Mouse (Mus musculus): ENCODE measurements around the gene Lhfpl2. TPM values are rescaled to one million over a fixed set of nuclear protein-coding genes. Genes with fewer than 3 reads are reported as not detected.

The Lhfpl2 gene
- polyA plus RNA-seq, 1 experiment from 2014 or later: 6.8 TPM

DNA sequence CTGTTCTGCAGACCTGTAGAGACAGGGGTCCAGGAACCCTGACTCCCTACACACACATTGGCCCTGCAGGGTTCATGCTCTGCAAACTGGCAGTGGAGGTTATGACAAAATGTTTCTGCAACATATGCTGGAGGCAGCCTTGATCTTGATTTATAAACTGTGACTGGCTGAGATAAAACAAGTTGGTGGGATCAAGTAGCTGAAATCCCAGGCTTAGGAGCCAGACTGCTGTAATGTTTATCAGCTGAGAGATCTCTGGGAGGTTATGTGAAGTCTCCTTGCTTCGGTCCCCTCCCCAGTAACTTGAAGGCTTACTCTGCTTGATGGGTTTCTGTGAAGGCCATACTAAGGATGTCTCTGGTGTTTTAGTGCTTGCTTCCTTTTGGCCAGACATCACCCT is 17.6 kb downstream of the Lhfpl2 start:
- Histone ChIP-seq H3K4me3 (ENCODE audit: low read depth, low read length) (no peak overlapping the region), H3K9ac (ENCODE audit: low read length) (no peak overlapping the region), H3K27me3 (ENCODE audit: control insufficient read depth, insufficient read depth, low read length) (no peaks in the 10 kb centered on the region), H3K4me2 (replicated peaks; ENCODE audit: low read depth) (no peak overlapping the region), H3K36me3 (ENCODE audit: control insufficient read depth, insufficient read depth, low read length) (no peaks in the 10 kb centered on the region), H3K9me3 (ENCODE audit: control insufficient read depth, low read length) (no peaks in the 10 kb centered on the region), H3K27ac (replicated peaks) (no peak overlapping the region), H3K4me1 (replicated peaks; ENCODE audit: control insufficient read depth, insufficient read depth) (no peaks in the 10 kb centered on the region; the same call in 1 of the 2 replicates)
- TF ChIP-seq EP300 (optimal IDR thresholded peaks at IDR 0.05) (no peak), CTCF (IDR thresholded peaks at IDR 0.05; ENCODE audit: low read depth) (no peak)
- DNase-seq (ENCODE audit: low spot score) (no peak), ATAC-seq (ENCODE audit: low FRiP score, low TSS enrichment) (no peak)
- WGBS: 44% methylated on average over 1 of the region's 1 CpGs

DNA sequence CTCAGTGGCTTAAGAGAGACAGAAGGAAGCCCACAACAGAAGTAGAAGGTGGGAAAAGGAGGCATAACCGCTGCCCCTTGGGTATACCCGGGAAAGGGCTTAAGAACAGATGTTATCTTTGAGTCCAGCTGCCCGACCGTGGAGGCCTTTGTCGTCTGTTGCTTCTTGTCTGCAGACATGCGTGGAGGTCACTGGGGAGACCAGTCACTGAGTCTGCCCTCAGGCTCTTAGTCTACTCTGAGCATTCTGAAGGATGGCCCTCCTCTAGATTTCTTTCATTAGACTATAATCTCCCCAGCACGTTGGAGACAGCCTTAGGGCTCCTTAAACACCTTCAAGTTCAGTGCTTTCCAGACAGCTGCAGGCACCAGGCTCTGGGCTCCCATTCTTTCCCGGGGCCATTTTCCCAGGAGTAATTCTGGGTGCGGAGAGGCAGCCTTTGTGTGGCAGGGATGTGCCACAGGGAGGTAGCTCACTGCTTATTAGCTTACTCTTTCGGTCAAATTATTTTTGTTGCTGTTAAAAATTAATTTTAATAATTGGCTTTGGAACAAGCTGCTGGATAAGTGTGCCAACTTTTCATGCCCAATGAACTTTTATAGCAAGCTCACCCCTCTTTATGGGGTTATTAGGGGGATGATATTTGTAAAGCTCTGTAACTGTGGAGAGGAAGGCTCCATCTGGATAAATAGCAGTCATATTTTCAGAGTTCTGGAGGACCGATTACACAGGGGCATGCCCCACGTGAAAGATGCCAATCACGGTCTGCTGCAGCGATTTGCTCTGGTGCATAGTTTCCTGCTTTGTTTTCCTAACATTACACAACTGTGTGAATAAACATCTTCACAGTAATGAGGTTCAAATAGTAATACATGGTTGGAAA is 19.8 kb downstream of the Lhfpl2 start:
- ATAC-seq (ENCODE audit: low FRiP score, low TSS enrichment): no peak
- H3K9ac ChIP-seq (ENCODE audit: low read length): no peak overlapping the region
- H3K4me1 ChIP-seq (replicated peaks; ENCODE audit: control insufficient read depth, insufficient read depth): no peaks in the 10 kb centered on the region; the same call in 1 of the 2 replicates
- TF ChIP-seq CTCF (IDR thresholded peaks at IDR 0.05; ENCODE audit: low read depth) (no peak), EP300 (optimal IDR thresholded peaks at IDR 0.05) (no peak)
- no peak overlapping the region for H3K27ac ChIP-seq (replicated peaks)
- no peak overlapping the region for H3K4me2 ChIP-seq (replicated peaks; ENCODE audit: low read depth)
- no peaks in the 10 kb centered on the region for H3K9me3 ChIP-seq (ENCODE audit: control insufficient read depth, low read length)
- no peaks in the 10 kb centered on the region for H3K27me3 ChIP-seq (ENCODE audit: control insufficient read depth, insufficient read depth, low read length)
- no peak for DNase-seq (ENCODE audit: low spot score)
- no peaks in the 10 kb centered on the region for H3K36me3 ChIP-seq (ENCODE audit: control insufficient read depth, insufficient read depth, low read length)
- no peak overlapping the region for H3K4me3 ChIP-seq (ENCODE audit: low read depth, low read length)
- 75% methylated on average over 14 of the region's 14 CpGs for WGBS

DNA sequence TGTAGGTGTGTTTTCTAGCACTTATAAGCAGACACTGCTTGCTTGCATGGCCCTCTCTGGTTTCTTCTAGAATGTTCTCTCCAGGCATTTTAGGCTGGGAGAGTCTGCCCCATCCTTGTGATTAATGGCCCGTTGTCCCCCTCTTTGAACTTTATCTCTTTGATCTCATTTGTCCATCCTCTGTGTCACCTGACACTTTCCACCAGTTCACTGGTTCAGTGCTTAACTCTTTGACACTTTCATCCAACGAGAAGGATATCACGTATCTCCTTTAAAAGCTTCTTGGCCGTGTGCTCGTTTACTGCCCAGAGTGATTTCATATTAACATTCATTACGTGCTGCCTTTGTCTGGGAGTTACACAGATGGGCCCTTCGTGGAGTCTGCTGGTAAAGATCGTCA is 25.6 kb downstream of the Lhfpl2 start:
- no peak overlapping the region for H3K9ac ChIP-seq (ENCODE audit: low read length)
- TF ChIP-seq EP300 (optimal IDR thresholded peaks at IDR 0.05) (no peak), CTCF (IDR thresholded peaks at IDR 0.05; ENCODE audit: low read depth) (no peak)
- no peaks in the 10 kb centered on the region for H3K36me3 ChIP-seq (ENCODE audit: control insufficient read depth, insufficient read depth, low read length)
- no peak overlapping the region for H3K27ac ChIP-seq (replicated peaks)
- 43% methylated on average over 8 of the region's 8 CpGs for WGBS
- no peak for DNase-seq (ENCODE audit: low spot score)
- no peaks in the 10 kb centered on the region for H3K9me3 ChIP-seq (ENCODE audit: control insufficient read depth, low read length)
- no peaks in the 10 kb centered on the region for H3K4me1 ChIP-seq (replicated peaks; ENCODE audit: control insufficient read depth, insufficient read depth)
- ATAC-seq (ENCODE audit: low FRiP score, low TSS enrichment): no peak
- no peak overlapping the region for H3K4me2 ChIP-seq (replicated peaks; ENCODE audit: low read depth)
- no peak overlapping the region for H3K4me3 ChIP-seq (ENCODE audit: low read depth, low read length)
- H3K27me3 ChIP-seq (ENCODE audit: control insufficient read depth, insufficient read depth, low read length): no peaks in the 10 kb centered on the region

DNA sequence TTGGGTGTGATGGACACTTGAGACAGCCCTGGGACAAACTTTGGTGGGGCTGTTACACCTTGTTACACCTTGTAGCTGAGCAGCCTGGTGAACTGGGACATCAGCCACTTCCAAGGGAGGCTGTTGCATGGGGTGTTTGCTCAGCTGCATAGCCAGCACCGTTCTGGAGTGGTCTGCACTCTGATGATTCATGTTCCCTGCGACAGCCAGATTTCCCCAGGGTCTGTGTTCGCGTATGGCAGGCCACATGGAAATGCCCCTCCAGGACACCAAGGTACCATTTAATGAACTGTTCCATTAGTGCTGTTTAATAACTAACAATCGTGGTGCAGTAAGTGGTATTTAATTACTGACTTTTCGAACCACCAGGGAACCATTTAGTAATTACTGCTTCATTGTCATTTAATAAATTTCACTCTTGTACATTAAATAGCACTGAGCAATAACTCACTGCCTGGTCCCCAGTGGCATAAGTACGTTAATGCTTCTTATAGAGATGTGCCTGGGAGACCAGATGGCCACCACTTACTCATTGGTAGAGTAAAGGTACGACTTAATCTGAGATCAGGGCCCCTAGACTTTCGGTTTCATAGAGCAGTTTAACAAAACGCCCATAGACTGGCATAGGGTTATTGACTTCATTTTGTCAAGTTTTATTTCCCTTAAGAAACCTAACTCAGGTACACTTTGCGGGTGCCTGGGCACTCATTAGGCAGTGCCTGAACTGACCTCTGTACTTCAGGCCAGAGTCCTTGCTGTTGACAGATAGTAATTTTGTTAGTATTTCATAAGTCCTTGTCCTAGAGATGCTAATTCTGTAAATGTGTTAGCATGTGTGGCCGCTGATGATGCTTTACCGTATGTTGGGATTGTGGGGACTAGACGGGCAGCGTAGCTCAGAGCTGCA is 26.9 kb downstream of the Lhfpl2 start:
- no peaks in the 10 kb centered on the region for H3K36me3 ChIP-seq (ENCODE audit: control insufficient read depth, insufficient read depth, low read length)
- H3K4me3 ChIP-seq (ENCODE audit: low read depth, low read length): no peak overlapping the region
- no peaks in the 10 kb centered on the region for H3K4me1 ChIP-seq (replicated peaks; ENCODE audit: control insufficient read depth, insufficient read depth)
- DNase-seq (ENCODE audit: low spot score): no peak
- 76% methylated on average over 15 of the region's 15 CpGs for WGBS
- TF ChIP-seq CTCF (IDR thresholded peaks at IDR 0.05; ENCODE audit: low read depth) (no peak), EP300 (optimal IDR thresholded peaks at IDR 0.05) (no peak)
- H3K27me3 ChIP-seq (ENCODE audit: control insufficient read depth, insufficient read depth, low read length): no peaks in the 10 kb centered on the region
- no peak overlapping the region for H3K9ac ChIP-seq (ENCODE audit: low read length)
- no peak overlapping the region for H3K27ac ChIP-seq (replicated peaks)
- H3K9me3 ChIP-seq (ENCODE audit: control insufficient read depth, low read length): no peaks in the 10 kb centered on the region
- H3K4me2 ChIP-seq (replicated peaks; ENCODE audit: low read depth): no peak overlapping the region
- ATAC-seq (ENCODE audit: low FRiP score, low TSS enrichment): no peak

DNA sequence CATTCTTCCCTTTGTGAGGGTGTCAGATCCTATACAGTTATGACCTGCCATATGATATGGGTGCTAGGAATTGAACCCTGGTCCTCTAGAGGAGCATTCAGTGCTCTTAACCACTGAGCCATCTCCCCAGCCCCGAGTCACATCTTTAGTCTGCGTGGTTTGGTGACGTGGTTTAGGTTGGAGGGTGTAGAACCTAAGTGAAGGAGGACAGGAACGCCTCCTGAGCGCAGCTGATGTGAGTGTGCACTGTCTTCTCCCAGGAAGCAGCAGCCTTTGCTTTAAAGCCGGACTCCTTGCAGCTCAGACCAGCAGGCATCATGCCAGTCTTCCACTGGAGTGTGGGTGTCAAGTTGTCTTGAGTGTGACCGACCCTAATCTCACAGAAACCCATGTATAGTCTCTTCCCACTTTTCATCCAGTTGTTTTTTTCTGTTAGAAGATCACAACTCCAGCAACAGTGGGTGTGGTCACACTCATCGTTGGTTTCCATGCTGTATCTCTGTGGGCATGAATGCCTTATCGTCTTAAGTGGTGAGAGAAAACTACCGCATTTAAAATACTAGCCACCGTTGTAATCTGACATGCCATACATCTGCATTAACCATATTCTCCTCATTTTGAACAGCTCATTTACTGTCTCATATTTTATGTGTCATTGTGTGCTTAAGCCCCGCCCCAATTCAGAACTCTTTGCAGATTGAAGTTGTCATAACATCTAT is 28.7 kb downstream of the Lhfpl2 start:
- Histone ChIP-seq H3K9me3 (ENCODE audit: control insufficient read depth, low read length) (no peaks in the 10 kb centered on the region), H3K4me2 (replicated peaks; ENCODE audit: low read depth) (no peak overlapping the region), H3K27ac (replicated peaks) (no peak overlapping the region), H3K36me3 (ENCODE audit: control insufficient read depth, insufficient read depth, low read length) (no peaks in the 10 kb centered on the region), H3K4me3 (ENCODE audit: low read depth, low read length) (no peak overlapping the region), H3K4me1 (replicated peaks; ENCODE audit: control insufficient read depth, insufficient read depth) (no peaks in the 10 kb centered on the region), H3K9ac (ENCODE audit: low read length) (no peak overlapping the region), H3K27me3 (ENCODE audit: control insufficient read depth, insufficient read depth, low read length) (no peaks in the 10 kb centered on the region)
- ATAC-seq (ENCODE audit: low FRiP score, low TSS enrichment): no peak
- WGBS: 85% methylated on average over 12 of the region's 12 CpGs
- no peak for DNase-seq (ENCODE audit: low spot score)
- TF ChIP-seq EP300 (optimal IDR thresholded peaks at IDR 0.05) (no peak), CTCF (IDR thresholded peaks at IDR 0.05; ENCODE audit: low read depth) (no peak)
